Mouse (Mus musculus) retina, postnatal 1 day (tissue): ENCODE results near the gene Myrfl.

ENCODE experiments used
- DNase-seq: peaks from one replicate; pipeline ENCODE4 v3.0.0-alpha.2; 2012

Gene Myrfl

DNA sequence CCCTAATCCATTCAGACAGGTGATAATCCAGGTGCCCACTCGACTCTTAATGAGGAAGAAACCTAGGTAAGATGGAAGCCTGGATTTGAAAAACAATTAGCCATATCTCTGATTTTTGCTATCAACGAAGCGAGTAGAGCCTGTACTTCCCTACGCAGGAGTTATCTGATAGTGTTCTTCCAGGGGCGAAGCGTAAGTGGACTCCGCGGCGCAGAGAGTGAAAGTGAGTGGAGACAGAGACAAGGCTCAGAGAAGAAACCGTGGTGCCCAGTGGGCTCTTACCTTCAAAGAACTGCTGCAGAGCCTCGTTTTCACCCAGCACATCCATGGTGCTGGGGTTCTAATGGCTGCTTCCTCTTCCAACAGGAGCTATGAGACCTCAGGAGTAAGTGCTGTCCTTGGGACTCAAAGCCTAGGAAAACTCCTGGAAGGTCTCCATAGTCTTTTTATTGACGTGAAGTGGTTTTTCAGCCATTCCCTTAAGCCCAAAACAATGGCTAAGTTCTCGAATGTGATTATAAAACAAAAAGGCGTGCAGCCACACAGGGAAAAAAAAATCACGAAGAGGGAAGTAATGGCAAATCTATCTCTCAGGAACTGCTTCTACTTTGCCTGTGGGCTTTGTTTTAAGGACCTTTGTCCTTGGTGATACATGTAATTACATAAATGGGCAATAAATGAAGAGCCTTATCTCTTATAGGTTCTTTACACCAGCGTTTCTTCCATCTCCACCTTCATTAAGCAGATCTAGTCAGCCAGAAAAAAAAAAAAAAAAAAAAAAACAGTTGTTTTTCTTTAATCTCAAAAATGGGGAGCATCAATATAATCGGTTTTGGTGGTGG is at the start of gene Myrfl:
Gene Myrfl, minus strand, starts transcription at position 584 of the 842 bp plus-strand sequence.
- no peak for DNase-seq

DNA sequence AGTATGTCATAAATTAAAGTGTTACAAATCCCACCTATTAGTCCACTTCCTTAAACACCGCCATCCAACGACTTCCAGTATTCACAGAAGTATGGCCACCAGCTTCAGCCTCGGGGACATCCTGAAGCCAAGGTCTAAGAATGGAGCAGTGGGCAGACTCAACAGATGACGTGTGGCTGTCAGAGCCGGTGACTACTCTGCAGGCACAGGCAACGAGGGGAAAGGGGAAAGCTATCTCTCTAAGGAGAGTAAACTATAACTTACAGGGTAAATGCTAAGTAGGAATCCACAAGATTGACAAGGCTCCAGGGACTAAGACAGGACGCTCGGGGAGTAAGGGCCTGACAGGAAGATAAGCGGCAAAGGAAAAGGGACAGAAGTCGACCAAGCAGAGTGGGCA is 48.2 kb upstream of the Myrfl start:
- no peak for DNase-seq

DNA sequence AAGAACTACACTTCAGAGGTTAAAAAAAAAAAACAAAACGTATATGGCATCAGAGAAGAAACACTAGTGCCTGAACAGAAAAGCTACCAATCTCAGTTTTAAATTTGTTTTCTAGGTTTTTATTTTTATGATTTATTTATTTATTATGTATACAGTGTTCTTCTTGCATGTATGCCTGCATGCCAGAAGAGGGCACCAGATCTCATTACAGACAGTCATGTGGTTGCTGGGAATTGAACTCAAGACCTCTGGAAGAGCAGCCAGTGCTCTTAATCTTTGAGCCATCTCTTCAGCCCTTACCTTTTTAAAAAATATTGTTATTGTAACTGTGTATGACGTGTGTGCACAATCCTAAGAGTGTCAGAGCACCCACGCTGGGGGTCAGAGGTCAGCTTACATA is 47.4 kb upstream of the Myrfl start:
- no peak for DNase-seq

DNA sequence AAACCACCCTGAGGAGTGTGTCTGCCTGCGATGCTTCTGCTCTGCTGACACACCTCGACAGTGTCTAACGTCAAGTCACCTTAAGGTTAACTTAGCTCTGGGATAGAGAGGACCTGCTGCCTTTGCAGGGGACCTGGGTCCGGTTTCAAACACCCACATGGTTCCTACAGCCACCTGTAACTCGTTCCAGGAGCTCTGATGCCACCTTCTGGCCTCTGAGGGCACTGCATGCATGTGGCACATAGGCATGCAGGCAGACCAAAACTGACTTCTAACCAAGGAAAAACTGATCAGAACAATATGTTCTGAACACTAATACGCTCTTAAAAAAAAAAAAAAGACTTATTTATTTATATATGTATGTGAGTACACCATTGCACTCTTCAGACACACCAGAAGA is 46.3 kb upstream of the Myrfl start:
- peak; percentile 19 for DNase-seq

DNA sequence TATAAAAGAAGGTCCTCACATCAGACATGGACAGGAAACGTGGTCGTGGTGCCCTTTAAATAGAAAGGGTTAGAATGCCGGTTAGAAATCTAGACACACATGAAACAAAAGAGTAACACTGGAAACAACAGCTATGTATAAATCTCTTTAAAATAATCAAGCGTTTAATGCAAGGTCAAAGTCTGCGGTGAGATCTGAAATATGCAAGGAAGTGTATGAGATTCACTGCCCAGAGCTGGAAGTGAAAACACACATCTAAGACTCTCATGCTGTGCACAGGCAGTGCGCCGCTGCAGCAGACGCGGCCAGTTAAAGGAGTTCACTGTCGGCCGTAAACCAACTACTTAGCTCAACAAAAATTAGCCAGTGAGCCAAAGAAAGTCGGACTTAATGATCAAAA is 38.3 kb upstream of the Myrfl start:
- DNase-seq, result no peak

DNA sequence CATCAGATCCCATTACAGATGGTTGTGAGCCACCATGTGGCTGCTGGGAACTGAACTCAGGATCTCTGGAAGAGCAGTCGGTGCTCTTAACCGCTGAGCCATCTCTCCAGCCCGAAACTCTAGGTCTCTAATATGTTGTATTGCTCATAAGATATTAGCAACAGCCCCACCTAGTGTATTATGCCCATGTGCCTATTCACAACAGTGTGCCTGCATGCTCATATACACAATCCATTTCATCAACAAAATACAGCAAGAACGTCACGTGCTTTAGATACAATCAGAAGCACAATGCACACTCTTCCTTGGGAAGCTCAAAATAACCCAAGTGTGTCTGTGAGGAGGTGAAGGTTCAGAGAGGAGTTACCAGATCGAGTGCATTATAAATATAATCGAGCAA is 37.1 kb upstream of the Myrfl start:
- no peak for DNase-seq

DNA sequence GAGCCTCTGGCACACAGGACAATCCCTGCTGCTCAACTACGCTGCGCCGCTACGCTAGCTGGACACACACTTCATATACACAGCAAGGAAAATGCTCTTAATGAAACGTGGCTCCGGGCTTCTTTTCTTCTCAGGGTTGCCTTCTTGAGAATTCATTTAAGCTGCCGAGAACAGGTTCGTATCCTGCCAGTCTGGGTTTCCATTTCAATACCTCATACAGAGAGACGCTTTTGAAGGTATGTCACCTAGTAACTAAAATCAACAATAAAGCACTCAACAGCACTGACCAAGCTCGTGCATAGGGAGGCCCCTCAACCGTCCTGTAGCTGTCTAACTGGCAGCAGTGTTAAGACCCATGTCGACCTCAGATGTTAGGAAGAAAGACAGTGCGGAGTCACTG is 35.7 kb upstream of the Myrfl start:
- no peak for DNase-seq

DNA sequence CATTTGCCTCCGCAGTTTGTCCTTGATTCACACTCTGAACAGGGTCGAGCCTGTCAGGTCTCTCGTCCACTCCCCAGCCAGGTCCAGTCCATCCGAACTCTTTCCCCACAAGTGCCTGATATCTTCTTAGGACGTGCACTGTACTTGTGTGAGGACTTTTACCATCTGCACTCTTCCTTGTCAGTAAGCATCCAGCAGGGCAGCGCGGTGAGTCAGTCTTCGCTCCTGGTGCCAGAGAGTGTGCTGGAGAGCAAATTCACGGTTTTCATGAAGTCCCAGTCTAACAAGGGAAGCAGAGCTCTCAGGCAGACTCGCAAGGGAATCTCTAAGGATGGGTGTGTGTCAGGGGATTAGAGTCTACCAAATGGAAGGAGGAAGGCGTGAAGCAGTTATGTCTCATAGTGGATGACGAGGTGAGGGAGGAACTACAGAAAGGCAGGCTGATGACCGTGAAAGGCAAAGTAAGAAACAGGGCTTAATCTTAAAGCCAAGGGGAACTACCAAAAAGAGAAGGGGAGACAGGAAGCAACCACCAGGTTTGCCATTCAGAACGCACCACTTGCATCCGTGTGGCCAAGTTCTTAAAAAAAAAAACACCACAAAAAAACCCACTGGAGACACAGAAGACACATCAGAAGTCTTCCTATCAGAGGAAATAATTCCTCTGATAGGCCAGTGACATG is 34.9 kb upstream of the Myrfl start:
- no peak for DNase-seq

DNA sequence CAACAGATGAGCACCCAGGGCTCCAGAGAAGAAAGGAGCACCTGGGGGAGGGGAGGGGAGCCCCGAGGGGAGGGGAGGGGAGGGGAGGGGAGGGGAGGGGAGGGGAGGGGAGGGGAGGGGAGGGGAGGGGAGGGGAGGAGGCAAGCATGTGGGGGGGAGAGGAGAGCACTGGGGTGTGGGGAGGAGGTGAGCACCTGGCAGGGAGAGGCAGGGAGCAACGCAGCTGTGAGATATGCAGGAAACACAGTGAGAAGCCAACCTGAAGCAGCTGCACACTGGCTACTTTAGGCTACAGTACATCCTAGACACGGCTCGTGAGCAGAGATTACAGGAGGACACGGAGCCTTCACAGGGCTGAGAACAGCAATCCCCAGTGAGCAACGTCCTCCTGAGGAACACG is 34.2 kb upstream of the Myrfl start:
- no peak for DNase-seq

DNA sequence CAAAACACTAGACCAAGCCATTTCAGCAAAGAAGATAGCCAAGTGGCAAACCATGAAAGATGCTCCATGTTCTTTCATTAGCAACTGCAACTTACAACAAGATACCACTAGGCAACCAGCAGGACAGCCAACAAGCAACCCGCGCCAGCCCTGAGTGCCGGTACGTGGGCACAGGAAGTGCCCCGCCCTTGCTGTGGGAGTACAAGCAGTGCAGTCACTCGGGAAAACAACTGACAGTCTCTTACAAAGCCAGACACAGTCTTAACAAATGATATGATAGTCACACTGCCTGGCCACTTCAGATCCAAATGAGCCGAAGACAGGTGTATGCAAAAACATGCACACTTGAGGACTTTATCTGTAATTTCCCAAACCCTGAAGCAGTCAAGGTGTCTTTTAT is 33.8 kb upstream of the Myrfl start:
- no peak for DNase-seq

DNA sequence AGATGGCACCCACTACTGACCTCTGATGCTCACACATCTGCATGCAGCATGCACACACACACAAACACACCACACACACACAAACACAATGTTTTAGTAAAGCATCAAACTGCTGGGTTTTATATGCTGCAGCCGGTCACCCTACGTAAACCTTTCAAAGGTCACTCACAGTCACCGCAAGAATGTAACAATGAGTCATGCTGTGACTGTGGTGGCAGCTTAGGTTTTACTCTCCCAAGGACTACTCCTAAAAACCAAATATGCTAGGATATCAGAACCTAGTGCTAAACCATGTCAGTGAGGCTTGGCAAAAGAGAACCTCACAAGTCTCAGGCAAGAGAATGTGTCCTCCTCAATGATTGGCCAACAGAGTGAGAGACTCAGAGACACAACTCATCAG is 32.1 kb upstream of the Myrfl start:
- DNase-seq, result no peak

DNA sequence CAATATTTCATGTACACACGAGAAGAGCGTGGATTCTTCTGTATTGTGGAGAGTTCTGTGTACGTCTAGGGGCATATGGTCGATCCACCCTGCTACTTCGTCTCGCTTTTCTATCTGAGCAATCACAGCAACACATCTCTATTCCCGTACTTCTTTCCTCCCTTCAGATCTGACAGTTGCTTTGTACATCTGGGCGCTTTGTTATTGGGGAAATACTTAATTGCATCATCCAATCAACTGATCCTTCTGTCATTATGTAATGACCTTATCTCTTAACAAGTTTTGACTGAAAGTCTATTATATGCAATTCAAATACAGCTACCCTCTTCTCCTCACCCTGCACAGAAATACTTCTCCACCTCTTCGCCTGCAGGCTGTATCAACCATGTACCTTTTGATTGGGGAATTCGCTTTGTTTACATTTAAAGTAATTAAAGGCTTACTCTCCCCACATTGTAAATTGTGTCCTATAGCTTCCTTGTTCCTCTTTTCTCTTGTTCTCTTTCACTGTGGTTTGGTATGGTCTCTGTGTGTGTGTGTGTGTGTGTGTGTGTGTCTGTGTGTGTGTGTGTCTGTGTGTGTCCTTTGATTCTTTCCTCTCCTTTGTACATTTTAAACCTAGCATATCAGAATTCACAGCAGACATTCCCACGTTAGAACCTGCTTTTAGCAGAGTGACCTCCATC is 29.9 kb upstream of the Myrfl start:
- DNase-seq, result no peak

DNA sequence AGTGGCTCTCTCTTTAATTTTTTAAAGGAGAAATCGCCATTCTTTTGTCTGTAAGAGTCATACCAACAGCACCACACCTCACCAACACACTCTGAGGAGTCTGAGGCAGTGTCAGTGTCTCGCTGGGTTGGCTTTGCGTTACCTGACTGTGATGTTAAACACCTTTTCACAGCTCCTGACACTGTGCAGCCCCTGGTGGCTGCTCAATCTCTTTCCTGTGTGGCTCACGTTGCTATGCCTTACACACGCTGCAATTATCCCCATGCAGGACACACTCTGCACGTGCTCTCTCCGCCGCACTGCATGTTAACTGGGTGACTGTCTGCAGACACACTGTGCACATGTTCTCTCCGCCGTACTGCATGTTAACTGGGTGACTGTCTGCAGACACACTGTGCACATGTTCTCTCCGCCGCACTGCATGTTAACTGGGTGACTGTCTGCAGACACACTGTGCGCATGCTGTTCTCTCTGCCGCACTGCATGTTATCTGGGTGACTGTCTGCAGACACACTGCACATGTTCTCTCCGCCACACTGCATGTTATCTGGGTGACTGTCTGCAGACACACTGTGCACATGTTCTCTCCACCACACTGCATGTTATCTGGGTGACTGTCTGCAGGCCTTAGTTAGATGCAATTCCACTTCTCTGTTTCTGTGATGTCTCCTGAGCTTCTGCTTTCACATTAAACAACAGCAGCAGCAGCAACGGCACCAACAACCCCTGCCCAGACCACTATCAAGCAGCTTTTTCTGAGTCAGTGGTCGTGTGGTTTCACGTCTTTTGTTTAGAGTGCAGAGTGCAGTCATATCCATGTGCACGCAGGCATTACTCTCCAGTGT is 27.2 kb upstream of the Myrfl start:
- DNase-seq, result no peak

DNA sequence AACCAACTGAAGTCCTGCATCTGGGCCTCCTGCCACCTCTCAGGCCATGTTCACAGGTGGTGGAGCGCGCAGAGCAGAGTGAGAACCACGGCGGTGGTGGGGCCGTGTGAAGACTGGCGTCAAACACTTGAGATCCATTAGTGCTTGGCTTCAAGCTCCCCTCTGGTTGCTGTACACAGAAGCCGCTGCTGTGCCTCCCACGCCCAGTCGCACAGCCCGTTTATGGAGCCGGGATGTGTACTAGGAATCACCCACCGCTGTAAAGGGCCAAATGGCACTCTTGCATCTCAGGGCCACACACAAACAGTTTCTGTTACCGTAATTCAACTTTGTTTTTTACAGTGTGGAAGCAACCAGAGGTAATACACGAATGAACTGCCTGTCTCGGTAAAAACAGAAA is 25.4 kb upstream of the Myrfl start:
- DNase-seq, result no peak

DNA sequence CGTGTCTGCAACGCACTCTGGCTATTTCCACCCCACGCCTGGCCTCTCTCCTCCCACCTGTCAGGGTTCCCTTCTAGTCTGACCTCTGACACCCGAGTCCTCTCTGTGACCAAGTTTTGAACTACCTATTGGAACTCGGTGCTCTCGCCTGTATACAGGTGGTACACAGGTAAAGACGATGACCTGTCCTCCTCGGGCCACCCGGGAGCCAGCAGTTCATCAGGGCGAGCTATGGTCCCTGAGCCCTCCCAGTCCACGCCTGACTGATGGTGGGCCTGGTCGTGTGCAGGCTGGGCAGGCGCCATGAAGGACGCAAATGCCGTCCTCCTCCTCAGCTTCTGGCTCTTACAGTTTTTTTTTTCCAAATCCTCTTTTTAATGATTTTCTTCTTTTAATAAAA is 24.7 kb upstream of the Myrfl start:
- no peak for DNase-seq

DNA sequence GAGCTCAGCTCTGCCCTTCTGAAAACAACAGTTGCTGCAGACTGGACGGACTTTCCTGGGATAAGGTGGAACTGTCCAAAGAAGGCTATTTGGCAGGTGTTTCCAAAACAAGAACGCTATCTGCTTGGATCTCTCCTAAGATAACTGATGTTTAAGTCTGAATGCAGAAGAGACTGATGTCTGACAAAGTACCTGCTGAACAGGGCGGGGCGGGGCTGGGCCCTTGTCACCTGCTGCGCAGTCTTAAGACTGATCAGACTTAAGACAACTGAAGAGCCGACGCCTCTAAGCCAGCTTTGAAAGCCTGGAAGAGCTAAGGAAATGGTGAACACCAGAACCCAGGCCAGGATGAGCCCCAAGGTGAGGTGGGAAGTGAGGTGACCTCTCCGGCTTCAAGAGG is 23.9 kb upstream of the Myrfl start:
- DNase-seq, result no peak

DNA sequence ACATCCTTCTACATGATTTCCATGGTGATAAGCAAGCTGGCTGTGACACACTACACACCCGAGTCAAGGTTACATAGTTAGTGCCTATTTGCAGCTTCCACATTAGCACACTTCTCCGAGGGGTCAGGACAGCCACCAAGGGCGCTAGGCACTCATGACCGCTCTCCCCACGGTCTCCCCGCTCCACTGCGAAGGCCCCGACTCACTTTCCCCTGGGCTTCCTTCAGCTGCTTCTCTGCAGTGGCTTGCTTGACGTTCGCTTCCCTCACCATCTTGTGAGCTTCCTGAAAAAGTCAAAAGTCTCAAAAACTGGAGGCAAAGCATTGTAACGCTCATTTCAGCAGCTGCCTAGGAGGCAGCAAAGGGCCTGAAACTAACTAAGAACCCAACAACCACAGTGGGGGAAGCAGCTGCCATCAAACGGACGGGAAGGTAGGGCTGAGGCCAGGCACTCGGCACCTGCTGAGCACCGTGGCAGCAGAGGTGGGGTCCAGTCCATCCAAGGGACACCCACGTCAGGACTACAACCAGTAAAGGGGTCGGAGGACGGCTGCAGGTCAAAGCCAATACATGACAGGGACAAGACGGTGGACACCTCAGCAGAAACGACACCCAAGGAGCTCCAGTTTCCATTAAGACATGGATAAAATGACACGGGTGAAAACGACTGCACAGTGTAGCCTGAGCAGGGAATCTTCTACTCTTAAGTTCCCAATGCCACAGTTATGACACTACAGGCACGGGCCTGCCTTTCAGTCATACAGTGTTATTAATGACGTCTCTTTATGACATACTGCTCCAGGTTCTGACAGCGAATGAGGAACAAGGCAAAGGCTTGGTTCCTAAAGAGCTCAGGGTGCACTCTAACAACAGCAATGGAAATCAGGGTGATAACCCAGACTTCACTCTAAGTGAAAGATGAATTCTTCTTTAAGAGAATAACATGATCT is 22.9 kb upstream of the Myrfl start:
- no peak for DNase-seq

DNA sequence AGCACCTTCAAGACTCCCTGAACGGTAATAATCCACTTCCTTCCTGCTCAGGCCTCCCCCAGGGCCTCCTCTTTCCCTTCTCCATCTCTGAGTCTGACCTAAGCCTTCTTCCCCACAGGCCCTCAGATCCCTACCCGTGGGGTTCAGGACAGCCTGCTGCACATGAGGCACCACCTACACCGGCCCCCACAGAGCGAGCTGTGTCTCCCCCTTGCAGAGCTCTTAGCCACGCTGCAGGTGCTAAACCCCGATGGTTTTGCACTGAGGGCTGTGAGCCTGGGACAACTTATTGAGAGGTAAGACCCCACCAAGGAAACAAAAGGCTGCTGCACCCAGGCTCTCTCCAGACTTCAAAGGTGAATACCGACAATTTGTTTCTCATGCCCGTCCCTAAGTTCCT is 19.9 kb upstream of the Myrfl start:
- DNase-seq, result no peak

DNA sequence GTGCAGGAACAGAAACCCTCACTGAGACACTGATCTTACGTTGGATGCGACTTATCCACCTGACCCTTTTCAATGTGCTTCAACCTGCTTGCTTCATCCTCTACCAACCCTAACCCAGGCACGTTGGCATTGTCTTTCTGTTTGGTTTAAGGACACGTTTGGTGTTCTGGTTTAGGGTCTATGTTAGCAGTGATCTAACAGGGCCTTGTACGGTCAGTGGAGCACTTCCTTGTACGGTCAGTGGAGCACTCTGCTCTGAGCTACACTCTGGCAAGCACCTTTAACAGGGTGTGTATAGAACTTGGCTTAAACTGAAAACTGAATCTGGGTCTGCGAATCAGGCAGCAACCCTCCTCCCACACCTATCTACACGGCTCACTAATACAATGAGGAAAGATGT is 18.6 kb upstream of the Myrfl start:
- no peak for DNase-seq

DNA sequence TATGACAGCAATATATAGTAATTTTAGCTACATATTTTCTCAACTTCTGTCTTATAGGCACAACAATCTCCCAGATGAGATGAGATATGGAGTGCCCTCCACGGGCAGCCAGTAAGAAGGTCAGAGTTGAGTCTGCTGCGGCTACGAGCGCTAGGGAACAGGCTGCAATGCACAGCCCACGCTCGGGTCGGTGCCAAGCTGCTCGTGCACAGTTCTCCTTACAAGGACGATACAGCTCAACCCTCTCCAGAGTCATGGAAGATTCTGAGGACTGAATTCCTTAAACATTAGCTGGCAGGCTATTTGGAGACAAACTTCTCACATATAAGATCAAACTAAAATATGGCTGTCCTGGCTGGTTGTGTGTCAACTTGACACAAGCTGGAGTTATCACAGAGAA is 17.9 kb upstream of the Myrfl start:
- DNase-seq, result no peak

DNA sequence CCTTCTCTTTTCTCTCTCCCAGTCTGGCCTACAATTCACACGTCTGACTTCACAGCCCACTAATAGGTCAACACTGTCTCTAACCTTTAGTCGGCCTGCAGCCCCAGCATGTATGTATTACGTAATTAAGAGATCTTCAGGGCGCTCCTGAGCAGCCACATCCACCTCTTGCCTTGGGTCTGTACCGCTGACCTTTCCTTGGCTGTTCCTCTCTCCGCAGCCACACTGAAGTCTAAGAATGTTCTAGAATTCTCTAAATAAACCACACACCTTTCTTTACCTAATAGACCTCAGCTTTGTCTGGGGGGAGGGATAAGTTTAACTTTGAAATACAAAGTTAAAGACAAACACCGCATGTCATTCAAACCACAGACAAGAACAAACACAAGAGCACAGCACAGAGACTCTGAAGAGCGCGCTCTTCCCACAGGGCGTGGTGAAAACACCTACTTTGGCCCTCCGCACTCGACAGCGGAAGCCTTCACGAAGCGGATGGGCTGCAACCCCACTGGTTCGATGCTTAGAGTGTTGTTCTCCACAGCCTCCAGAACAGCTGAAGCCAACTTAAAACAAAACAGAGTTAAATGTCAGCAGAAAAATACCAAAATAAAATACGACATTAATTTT is 17.0 kb upstream of the Myrfl start:
- no peak for DNase-seq
